Mouse (Mus musculus) liver, embryonic 14.5 days (tissue): ENCODE data around the gene Mthfd1.

ENCODE experiments used
- CTCF ChIP-seq: IDR thresholded peaks from 2 replicates; pipeline ENCODE4 v1.5.1; 2016; ENCODE audit warnings: antibody characterized with exemption, low read depth, control low read depth
- EP300 ChIP-seq: IDR thresholded peaks from 2 replicates; pipeline ENCODE4 v1.6.1; 2016; ENCODE audit warnings: antibody characterized with exemption, low read depth

DNA sequence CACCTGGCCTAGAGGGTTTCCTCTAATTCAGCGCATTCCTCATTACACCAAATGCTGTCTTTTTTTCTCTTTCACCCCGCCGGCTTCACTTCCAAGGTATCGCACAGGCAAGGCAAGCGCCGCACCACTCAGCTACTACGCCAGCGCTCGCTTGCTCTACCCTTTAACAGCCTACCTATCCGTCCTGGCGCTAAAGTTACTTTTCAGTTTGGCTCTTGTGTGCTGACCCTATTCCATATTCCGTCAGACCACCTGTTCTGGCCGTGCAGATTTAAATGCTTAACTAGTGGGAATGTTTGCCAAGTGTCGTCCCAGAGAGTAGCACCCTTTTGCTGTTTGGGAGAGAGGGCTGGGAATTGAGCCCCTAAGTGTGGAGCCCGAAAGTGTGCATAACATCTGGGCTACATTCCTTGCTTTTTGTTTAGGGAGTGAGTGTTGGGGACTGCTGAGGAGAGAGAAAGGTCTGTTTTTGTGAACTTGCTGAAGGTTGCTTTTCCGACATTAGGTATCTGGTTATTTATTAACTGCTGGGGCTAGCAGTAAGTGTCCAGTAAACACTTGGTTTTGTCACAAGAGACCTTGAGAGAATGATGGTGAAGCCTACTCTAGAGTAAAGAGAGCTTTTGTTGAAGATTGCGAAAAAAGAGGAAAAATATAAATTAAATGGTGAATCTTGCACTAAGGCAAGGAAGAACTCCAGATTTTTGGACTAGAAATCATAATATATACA, 1.2 kb downstream of the Mthfd1 start:
- TF ChIP-seq CTCF (no peak), EP300 (no peak)
